Mouse (Mus musculus) kidney, postnatal 0 days (tissue): ENCODE measurements around the gene Sprr1a. TPM values are rescaled to one million over a fixed set of nuclear protein-coding genes. Genes with fewer than 3 reads are reported as not detected.
"Not testable (repeated sequence)": the region's sequence is repeated elsewhere in the genome, so short reads cannot be mapped to it uniquely, and the experiment has no call there.

ENCODE experiments used
- ATAC-seq: fragments of 200-750 bp; cut with Nextera tagmentation; replicated peaks from 2 replicates; pipeline ENCODE4 v1.8.0; 2017; ENCODE audit warnings: low read depth, moderate number of reproducible peaks, moderate TSS enrichment, moderate library complexity; ENCODE audit not compliant: low FRiP score
- DNase-seq: peaks from one replicate; pipeline ENCODE4 v3.0.0-alpha.2; 2016; ENCODE audit warnings: low spot score
- H3K27ac ChIP-seq: fragments of 300-500 bp; sonication (generic); 2 replicates; pipeline ENCODE4 v1.5.1; 2014; ENCODE audit warnings: mild to moderate bottlenecking
- H3K27me3 ChIP-seq: fragments of 300-500 bp; sonication (generic); 2 replicates; pipeline ENCODE4 v1.6.1; 2014; ENCODE audit warnings: low read length, mixed read lengths; ENCODE audit not compliant: insufficient read depth
- H3K36me3 ChIP-seq: fragments of 300-500 bp; sonication (generic); 2 replicates; pipeline ENCODE4 v1.6.1; 2014; ENCODE audit warnings: low read length, mixed read lengths; ENCODE audit not compliant: insufficient read depth
- H3K4me1 ChIP-seq: fragments of 300-500 bp; sonication (generic); replicated peaks from 2 replicates; pipeline ENCODE4 v1.6.1; 2014; ENCODE audit warnings: antibody characterized with exemption, low read length, mixed read lengths; ENCODE audit not compliant: insufficient read depth
- H3K4me2 ChIP-seq: fragments of 300-500 bp; sonication (generic); 2 replicates; pipeline ENCODE4 v1.6.1; 2014; ENCODE audit warnings: mild to moderate bottlenecking, low read length, moderate library complexity, mixed read lengths
- H3K4me3 ChIP-seq: fragments of 300-500 bp; sonication (generic); replicated peaks from 2 replicates; pipeline ENCODE4 v1.5.1; 2014; ENCODE audit warnings: low read depth, low read length
- H3K9ac ChIP-seq: fragments of 300-500 bp; sonication (generic); 2 replicates; pipeline ENCODE4 v1.6.1; 2014; ENCODE audit warnings: low read depth, low read length
- H3K9me3 ChIP-seq: fragments of 300-500 bp; sonication (generic); replicated peaks from 2 replicates; pipeline ENCODE4 v1.6.1; 2016; ENCODE audit warnings: low read length, inconsistent platforms, mixed read lengths
- CTCF ChIP-seq: IDR thresholded peaks from 2 replicates; pipeline ENCODE4 v1.5.1; 2016; ENCODE audit warnings: antibody characterized with exemption, low read depth, mild to moderate bottlenecking, moderate library complexity
- WGBS: fragments of 180-500 bp; shearing (Covaris S2); extraction: QIAGEN DNeasy Blood & Tissue Kit; methylation state at CpG from one replicate; pipeline ENCODE4 v1.1.7; 2014; 5-methylcytosine and 5-hydroxymethylcytosine counted together
- polyA plus RNA-seq: library from polyadenylated mRNA; unstranded; fragments of >200 nt; fragmentation: Nextera tagmentation; extraction: Ambion mirVana; gene quantifications from 2 replicates; pipeline ENCODE4 v1.2.1, GENCODE M21; 2015

The Sprr1a gene
- polyA plus RNA-seq, 1 experiment from 2014 or later: 137 TPM

DNA sequence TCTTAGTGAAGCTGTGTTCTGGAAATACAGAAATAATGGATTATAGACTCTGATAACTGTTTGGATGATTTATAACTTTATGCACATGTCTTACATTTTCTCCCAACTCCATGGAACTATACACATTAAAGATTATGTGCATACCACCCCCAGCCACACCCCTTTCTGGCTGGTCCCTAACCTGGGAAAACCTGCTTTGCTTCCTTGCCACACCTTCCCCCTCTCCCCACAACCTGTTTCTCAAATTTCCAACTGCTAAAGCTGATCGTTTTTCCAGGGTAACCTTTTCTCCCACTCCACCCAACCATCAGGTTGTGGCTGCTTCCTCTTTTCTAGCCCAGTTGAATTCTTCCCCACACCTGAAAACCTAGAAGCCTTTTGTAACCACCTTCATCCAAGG is 612 bp upstream of the Sprr1a start:
- WGBS: 21% methylated on average over 1 of the region's 1 CpGs
- no peak for ATAC-seq
- Histone ChIP-seq H3K9ac (no peak overlapping the region), H3K9me3 (no peaks in the 10 kb centered on the region), H3K27ac (no peak overlapping the region), H3K36me3 (no peaks in the 10 kb centered on the region), H3K4me3 (no peak overlapping the region), H3K4me2 (no peak overlapping the region), H3K4me1 (no peaks in the 10 kb centered on the region), H3K27me3 (no peaks in the 10 kb centered on the region)
- no peak for TF ChIP-seq CTCF
- DNase-seq: no peak

DNA sequence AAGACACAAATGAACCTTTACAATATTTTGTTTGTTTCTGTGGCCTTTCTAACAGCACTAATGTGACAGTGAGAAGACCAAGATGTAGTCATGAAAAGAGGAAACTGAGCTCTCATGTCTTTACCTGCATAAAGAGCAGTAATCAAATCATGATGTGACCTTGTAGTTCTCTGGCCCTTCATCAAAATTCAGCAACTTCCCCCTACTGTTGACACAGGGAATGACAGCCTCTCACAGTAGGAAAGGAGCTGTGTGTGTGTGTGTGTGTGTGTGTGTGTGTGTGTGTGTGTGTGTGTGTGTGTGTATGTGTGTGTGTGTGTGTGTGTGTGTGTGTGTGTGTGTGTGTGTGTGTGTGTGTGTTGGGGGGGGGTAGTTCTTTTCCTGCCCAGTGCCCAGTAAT is 4.4 kb downstream of the Sprr1a start:
- H3K4me2 ChIP-seq, DNase-seq, H3K4me3 ChIP-seq, H3K4me1 ChIP-seq, H3K9ac ChIP-seq, H3K36me3 ChIP-seq, H3K27ac ChIP-seq, ATAC-seq, H3K9me3 ChIP-seq, H3K27me3 ChIP-seq: not testable (repeated sequence)
- TF ChIP-seq CTCF: peak; percentile 49

DNA sequence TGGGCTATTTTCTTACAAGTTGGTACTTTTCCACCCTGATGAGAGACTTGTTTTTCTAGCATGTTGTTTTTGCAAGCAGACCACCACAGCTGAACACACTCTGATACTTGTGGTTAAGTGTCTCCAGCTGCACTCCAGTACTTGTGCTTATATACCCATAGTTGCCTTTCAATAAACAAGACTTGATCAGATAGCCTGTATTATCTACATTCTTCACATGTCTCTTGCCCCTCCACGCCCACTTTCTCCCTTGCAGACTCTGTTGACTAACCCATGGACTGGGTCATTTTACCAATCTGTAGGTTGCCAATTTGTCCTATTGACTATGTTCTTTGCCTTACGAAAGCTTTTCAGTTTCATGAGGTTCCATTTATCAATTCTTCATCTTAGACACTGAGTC is 15.6 kb downstream of the Sprr1a start:
- Histone ChIP-seq H3K9ac (no peak overlapping the region), H3K4me1 (no peaks in the 10 kb centered on the region), H3K27me3 (no peaks in the 10 kb centered on the region), H3K36me3 (no peaks in the 10 kb centered on the region), H3K4me3 (no peak overlapping the region), H3K27ac (no peak overlapping the region), H3K9me3 (no peaks in the 10 kb centered on the region), H3K4me2 (no peak overlapping the region)
- ATAC-seq: no peak
- WGBS: 79% methylated on average over 2 of the region's 2 CpGs
- TF ChIP-seq CTCF: no peak
- no peak for DNase-seq

DNA sequence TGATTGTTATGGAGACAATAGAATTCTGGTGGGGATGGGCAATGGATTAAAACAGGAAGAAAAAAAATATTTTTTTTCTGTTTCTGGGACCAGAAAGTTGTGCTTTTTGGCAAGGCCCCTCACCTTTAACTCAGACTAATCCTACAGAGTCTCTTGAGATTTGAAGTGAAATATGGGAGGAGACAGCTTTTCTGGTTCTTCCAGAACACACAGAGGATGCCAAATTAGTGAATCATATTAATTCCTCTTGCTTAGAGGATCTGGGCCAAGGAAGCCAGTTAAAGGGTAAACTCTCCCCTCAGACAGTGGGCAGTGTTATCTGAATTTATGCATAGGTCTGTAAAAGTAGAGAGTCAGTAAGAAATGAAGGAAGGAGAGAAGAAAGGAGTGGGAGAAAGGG is 18.3 kb downstream of the Sprr1a start:
- ATAC-seq (no peak), DNase-seq (no peak)
- Histone ChIP-seq H3K9me3 (no peaks in the 10 kb centered on the region), H3K27ac (no peak overlapping the region), H3K4me3 (no peak overlapping the region), H3K4me2 (no peak overlapping the region), H3K4me1 (no peaks in the 10 kb centered on the region), H3K27me3 (no peaks in the 10 kb centered on the region), H3K36me3 (no peaks in the 10 kb centered on the region), H3K9ac (no peak overlapping the region)
- no peak for TF ChIP-seq CTCF

DNA sequence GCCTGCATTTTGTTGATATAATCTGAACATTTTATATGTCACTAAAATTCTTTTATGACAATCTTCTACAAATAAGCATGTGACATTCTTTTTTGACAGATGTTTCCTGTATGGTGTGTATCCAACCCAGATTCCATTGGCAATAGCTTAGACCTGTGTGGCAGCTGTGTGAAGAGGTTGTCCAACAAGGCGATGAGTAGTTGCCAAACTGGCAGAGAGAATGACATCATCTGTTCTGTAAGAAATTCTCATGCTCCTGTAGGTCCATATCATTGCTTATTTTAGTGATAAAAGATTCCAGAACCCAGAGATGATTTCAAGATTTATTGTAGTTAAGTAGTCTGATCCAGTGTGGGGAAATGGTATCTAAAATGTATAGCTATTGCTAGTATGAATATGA is 19.1 kb downstream of the Sprr1a start:
- Histone ChIP-seq H3K9ac (no peak overlapping the region), H3K36me3 (no peaks in the 10 kb centered on the region), H3K4me1 (no peaks in the 10 kb centered on the region), H3K4me2 (no peak overlapping the region), H3K27ac (no peak overlapping the region), H3K4me3 (no peak overlapping the region), H3K9me3 (no peaks in the 10 kb centered on the region), H3K27me3 (no peaks in the 10 kb centered on the region)
- ATAC-seq (no peak), DNase-seq (no peak)
- TF ChIP-seq CTCF: no peak
- WGBS: 93% methylated on average over 1 of the region's 1 CpGs

DNA sequence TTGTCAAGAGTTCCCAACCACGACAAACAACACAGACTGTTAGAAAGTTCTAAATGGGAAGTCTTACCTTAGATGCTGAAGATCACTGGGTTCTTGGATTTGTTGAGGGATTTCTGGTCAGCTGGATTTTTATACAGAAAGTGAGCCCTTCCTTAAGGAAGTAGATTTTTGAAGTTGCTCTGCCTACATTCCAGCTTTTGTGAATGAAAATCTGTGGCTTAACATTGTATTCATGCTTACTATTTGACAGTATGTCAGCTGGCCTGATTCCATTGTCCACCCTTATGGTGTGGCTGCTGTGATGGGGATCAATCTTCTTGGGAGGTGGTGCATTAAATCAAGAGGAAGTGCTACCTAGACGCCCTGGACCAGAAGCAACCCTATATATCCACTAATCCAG is 27.1 kb downstream of the Sprr1a start, which contains the start of gene Sprr3:
TSS of gene Sprr3 (minus strand) at position 101 of the 400 bp plus-strand sequence.
- no peak within 1 kb of the TSS for H3K27ac ChIP-seq
- no peak for ATAC-seq
- H3K4me2 ChIP-seq: no peak within 1 kb of the TSS
- no peaks in the 10 kb centered on the region for H3K4me1 ChIP-seq
- no peaks in the 10 kb centered on the region for H3K36me3 ChIP-seq
- WGBS: 53% methylated on average over 2 of the region's 2 CpGs
- no peak within 1 kb of the TSS for H3K9ac ChIP-seq
- no peaks in the 10 kb centered on the region for H3K9me3 ChIP-seq
- DNase-seq: no peak
- TF ChIP-seq CTCF: no peak
- no peak within 1 kb of the TSS for H3K4me3 ChIP-seq
- H3K27me3 ChIP-seq: no peaks in the 10 kb centered on the region

DNA sequence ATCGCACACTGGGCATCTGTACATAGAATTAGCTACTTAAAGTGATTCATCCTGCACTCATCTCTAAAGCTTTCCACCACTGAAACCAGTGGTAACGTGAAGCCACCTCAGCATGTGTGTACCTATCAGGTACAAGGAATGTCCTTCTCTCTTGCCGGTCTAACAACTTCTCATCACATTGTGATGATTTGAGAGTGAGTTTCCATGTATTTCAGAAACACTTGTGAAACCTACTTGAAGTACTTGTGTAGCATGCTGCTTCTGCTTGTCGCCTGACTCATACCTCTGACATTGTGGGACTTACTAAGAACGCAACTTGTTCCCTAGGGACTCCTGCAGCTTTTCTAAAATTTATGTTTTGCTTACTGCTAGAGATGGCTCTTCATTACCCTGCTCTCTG is 30.5 kb downstream of the Sprr1a start:
- Histone ChIP-seq H3K27ac (no peak overlapping the region), H3K9ac (no peak overlapping the region), H3K4me3 (no peak overlapping the region), H3K4me1 (no peaks in the 10 kb centered on the region), H3K27me3 (no peaks in the 10 kb centered on the region), H3K36me3 (no peaks in the 10 kb centered on the region), H3K4me2 (no peak overlapping the region), H3K9me3 (no peaks in the 10 kb centered on the region)
- DNase-seq (no peak), ATAC-seq (no peak)
- TF ChIP-seq CTCF: no peak
- WGBS: 86% methylated on average over 5 of the region's 5 CpGs
